Mouse (Mus musculus) right cerebral cortex, postnatal 10 days (tissue): ENCODE data around the gene Lbp.

Source experiments
- DNase-seq, 2 experiments: peaks; one replicate each; pipeline ENCODE4 v3.0.0; 2021; ENCODE audit warnings: low spot score in 2 of 2

The Lbp gene

DNA sequence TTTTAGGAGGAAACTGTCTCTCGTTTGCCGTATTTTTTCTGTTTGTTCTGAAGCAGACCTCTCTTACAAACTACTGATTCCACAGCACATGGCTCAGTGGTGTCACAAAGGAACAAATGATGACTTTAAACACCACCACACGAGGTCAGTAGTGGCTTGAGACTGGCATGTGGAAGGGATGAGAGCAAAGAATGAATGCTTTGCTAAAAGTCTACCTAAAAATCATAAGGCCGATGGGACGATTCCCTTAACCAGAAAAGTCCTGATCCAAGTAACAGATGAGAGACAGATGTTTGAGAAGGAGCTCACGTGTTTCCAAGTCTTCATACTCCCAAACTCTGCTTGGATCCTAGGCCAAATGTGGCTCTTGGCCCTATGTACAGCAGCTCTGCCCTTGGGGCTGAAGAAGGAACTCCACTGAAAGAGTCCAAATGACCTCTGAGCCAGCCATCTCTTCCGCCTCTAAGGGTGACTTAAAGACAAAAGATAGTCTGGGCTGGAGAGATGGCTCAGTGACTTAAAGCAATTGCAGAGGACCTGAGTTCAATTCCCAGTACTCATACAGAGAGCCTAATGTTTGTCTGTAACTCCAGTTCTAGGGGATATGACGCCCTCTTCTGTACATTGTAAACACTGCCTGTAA lies 55.5 kb downstream of the Lbp start:
- peak in 1 of 2 experiments; percentile 43 for DNase-seq

- DNase-seq: no peak
Measured at GRCm38 (mm10) chr2:158364175-158364574, 57.9 kb downstream of the Lbp start.

DNA sequence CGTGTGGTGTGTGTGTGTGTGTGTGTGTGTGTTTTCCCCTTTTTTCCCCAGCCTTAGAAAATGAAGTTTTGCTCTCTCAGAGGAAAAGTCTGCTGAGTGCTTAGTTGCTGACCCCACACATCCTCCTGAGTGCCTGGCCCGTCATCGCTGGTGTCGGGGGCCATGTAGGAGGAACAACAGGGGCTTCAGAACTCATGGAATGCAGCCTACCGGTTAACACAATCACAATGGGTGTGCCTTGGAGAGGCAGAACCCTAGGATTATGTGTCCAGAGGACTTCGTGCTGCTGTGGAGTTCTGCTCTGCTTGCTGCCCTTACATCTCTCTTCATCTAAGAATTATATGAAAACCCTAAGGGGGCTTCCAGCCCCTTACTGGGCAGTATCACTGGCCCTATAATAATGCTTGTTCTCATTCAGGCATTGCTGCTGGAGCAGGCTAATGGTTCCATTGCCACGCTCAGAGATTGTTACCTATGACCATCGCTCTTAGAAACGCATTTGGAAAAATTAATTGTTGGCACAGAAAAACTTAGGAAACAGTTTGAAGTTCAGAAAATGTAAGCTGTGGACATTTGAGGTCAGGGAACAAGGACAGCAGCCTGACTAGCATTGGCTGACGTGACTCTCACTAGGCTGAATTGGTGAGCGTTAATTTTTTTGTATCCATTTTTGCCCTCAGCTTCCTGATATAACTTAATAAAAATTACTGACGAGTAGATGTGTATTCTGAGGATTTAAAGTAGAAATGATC lies 59.0 kb downstream of the Lbp start:
- no peak for DNase-seq

DNA sequence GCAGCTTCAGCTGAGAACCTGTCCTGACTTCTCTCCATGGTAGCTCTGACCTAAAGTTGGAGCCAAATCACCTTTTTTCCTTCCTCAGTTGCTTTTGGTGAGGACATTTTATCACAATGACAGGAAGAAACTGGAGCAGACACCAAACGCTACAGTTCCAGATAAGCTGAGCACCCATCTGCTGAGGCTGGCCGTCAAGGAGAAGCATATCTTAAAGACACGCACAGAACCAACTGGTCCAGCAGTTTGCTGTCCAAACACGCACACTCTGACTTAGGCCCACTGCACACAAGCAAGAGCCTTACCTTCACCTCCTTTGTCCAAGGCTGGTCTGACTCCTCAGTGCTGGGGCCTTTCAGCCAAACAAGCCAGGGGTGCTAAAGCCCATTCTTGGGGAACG lies 61.4 kb downstream of the Lbp start:
- no peak for DNase-seq

DNA sequence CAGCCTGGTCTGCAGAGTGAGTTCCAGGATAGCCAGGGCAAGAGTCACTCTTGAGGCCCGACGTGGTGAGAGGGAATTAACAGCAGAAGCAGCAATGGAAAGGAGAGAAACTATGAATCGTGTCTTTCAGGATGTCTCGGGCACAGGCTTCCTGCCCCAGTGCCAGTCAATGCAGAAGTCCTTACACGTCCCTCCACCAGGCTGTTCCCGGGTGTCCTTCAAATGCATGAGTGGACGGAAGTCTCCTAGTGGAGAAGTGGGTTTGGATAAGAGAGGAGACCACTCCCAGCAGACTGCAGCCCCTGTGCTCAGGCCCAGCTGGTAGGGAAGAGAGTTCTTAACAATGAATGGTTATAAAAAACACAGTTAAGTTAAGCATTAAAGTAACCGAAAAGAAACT lies 62.0 kb downstream of the Lbp start:
- DNase-seq: no peak

- no peak for DNase-seq
Measured at GRCm38 (mm10) chr2:158369474-158370172, 63.3 kb downstream of the Lbp start.

DNA sequence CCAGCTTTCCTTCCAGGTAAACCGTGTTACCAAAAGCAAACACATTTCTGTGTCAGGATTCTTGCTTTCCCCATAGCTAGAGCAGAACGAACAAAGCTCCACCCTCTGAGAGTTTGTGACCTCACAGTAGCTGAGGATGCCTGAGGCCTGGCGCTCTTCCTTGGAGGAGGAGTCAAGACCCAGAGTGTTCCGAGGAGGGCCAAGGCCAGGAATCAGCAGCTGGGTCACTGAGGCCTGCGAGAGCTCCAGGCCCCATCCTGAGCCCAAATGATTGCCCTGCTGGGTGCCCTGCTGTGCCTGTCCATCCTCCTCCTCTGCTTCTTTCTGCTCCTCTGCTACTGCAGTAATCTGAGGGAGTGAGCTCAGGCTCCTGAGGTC lies 63.9 kb downstream of the Lbp start:
- DNase-seq: no peak

- DNase-seq: peak in 1 of 2 experiments; percentile 36
Measured at GRCm38 (mm10) chr2:158373061-158373460, 66.8 kb downstream of the Lbp start.

DNA sequence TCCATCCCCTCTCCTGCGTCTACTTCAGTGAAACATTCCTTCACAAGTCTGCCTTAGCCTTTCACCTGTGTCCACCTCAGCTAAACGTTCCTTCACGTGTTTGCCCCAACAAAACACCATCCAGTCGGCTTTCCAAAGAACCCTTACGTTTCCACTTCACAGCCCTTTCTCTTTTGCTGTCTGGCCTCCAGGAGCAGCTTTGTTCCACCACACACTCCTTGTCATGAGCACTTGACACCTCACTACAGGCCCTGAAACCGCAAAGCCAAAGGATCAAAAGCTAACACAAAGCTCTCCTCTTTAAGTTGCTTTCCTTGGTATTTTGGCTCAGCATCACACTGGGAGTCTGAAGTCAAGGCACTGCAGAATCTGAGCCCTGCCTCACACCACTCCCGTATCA lies 67.2 kb downstream of the Lbp start:
- no peak for DNase-seq

- DNase-seq: peak; percentile 93 to 94
Measured at GRCm38 (mm10) chr2:158375443-158376122, 69.3 kb downstream of the Lbp start, which contains the start of gene Snhg11. Gene Snhg11, plus strand, starts transcription at chr2:158375638.

DNA sequence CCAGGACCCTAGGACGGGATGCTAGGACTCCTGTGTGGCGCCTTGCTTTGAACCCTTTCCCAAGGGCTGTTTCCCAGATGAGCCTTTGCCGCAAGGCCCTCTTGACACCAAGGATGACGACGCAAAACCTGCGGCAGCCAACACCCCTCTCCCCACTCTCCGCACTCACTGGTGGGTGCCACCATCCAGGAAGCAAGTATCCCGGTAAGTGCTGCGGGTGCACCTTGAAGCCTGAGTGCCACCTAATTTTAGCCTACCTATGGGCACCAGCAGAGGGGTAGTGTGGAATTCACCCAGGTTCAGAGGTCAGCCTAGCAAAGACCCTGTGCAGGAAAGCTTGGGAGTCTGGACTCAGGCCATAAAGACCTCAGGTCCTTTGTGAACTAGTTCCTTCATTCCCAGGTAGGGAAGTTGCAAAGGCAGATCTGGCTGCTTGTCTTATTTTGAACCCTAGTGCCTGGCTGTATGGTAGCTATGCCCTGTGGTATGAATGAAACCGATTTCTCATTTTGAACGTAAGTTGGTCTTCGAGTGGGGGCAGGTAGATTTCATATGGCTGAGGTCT lies 69.9 kb downstream of the Lbp start:
- peak; percentile 56 to 69 for DNase-seq

DNA sequence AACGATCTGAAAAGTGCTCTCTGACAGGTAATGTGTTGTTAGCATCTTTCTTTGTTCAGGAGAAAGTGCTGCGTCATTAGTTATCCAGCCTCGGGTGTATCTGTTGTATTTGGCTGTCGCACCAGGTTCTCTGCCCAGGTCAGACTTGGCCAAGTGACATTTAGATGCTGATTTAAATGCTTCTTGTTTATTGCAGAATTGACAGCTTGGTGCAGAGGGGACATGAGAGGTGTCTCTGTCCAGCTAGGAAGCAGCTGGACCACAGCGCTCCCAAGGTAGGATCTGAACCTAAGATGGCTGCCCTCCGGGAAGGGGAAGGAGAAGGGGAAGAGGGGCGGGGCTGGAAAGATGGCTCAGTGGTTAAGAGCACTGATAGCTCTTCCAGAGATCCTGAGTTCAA lies 70.5 kb downstream of the Lbp start:
- peak in 1 of 2 experiments; percentile 50 for DNase-seq

GRCm38 (mm10) chr2:158377811-158378210 lies 71.5 kb downstream of the Lbp start:
- DNase-seq: peak in 1 of 2 experiments; percentile 41

GRCm38 (mm10) chr2:158379354-158380078 lies 73.2 kb downstream of the Lbp start:
- DNase-seq: peak; percentile 76 to 77
